Mouse (Mus musculus) myocyte (in vitro differentiated cells): ENCODE results near the gene Usp48. TPM values are rescaled to one million over a fixed set of nuclear protein-coding genes. Genes with fewer than 3 reads are reported as not detected.
"Not testable (repeated sequence)": the region's sequence is repeated elsewhere in the genome, so short reads cannot be mapped to it uniquely, and the experiment has no call there.

ENCODE experiments used
- H3K27me3 ChIP-seq: one replicate; pipeline ENCODE4 v1.6.1; 2011; ENCODE audit not compliant: control insufficient read depth, insufficient read depth, insufficient read length
- H3K36me3 ChIP-seq: one replicate; pipeline ENCODE4 v1.6.1; 2011; ENCODE audit not compliant: control insufficient read depth, insufficient read depth
- H3K4me2 ChIP-seq: one replicate; pipeline ENCODE4 v1.6.1; 2011; ENCODE audit warnings: low read depth, control low read depth
- H3K4me3 ChIP-seq: one replicate; pipeline ENCODE4 v1.5.1; 2011; ENCODE audit warnings: mild to moderate bottlenecking, control low read depth, moderate library complexity
- H3K79me2 ChIP-seq: one replicate; pipeline ENCODE4 v1.6.1; 2011; ENCODE audit not compliant: control insufficient read depth, insufficient read depth
- H3ac ChIP-seq: one replicate; pipeline ENCODE4 v1.6.1; 2011; ENCODE audit not compliant: control insufficient read depth, insufficient read length
- CEBPB ChIP-seq: IDR thresholded peaks from 2 replicates; pipeline ENCODE4 v1.6.1; 2011; ENCODE audit warnings: mild to moderate bottlenecking, moderate library complexity; ENCODE audit not compliant: poor library complexity, insufficient read depth, severe bottlenecking
- E2F4 ChIP-seq: IDR thresholded peaks from one replicate; pipeline ENCODE4 v1.6.1; 2011; ENCODE audit warnings: mild to moderate bottlenecking, control low read depth, moderate library complexity; ENCODE audit not compliant: insufficient read depth
- MAX ChIP-seq: IDR thresholded peaks from one replicate; pipeline ENCODE4 v1.6.1; 2011; ENCODE audit warnings: low read depth, mild to moderate bottlenecking, control low read depth
- MYOD1 ChIP-seq, 3 experiments: IDR thresholded peaks; one replicate each; pipeline ENCODE4 v1.6.1; 2011; ENCODE audit warnings: control low read depth in 2 of 3, low read depth in 2 of 3, mild to moderate bottlenecking in 2 of 3, moderate library complexity in 1 of 3; ENCODE audit not compliant: insufficient read length in 2 of 3, control insufficient read depth in 1 of 3
- MYOG ChIP-seq, 3 experiments: IDR thresholded peaks; one replicate each; pipeline ENCODE4 v1.6.1; 2011; ENCODE audit warnings: control low read depth in 2 of 3, low read depth in 2 of 3, mild to moderate bottlenecking in 2 of 3; ENCODE audit not compliant: insufficient read length in 2 of 3, control insufficient read depth in 1 of 3, insufficient read depth in 1 of 3
- POLR2A ChIP-seq: IDR thresholded peaks from one replicate; pipeline ENCODE4 v1.6.1; 2011; ENCODE audit warnings: low read depth, mild to moderate bottlenecking, control low read depth, moderate library complexity; ENCODE audit not compliant: insufficient read length
- POLR2AphosphoS2 ChIP-seq: IDR thresholded peaks from one replicate; pipeline ENCODE4 v1.6.1; 2011; ENCODE audit warnings: low read depth, control low read depth; ENCODE audit not compliant: insufficient read length
- REST ChIP-seq: IDR thresholded peaks from one replicate; pipeline ENCODE4 v1.6.1; 2011; ENCODE audit warnings: mild to moderate bottlenecking, control low read depth, moderate library complexity; ENCODE audit not compliant: insufficient read depth, insufficient read length
- SRF ChIP-seq: IDR thresholded peaks from one replicate; pipeline ENCODE4 v1.6.1; 2011; ENCODE audit warnings: low read depth; ENCODE audit not compliant: control insufficient read depth, insufficient read length
- TCF12 ChIP-seq: IDR thresholded peaks from one replicate; pipeline ENCODE4 v1.6.1; 2011; ENCODE audit warnings: mild to moderate bottlenecking, control low read depth; ENCODE audit not compliant: poor library complexity, insufficient read depth, severe bottlenecking
- TCF3 ChIP-seq: IDR thresholded peaks from one replicate; pipeline ENCODE4 v1.6.1; 2011; ENCODE audit warnings: low read depth, control low read depth; ENCODE audit not compliant: insufficient read length
- USF1 ChIP-seq: IDR thresholded peaks from one replicate; pipeline ENCODE4 v1.6.1; 2011; ENCODE audit warnings: low read depth, mild to moderate bottlenecking, control low read depth, moderate library complexity
- polyA plus RNA-seq: library from polyadenylated mRNA; unstranded; fragments of >200 nt; fragmentation: generic; extraction: Trizol; gene quantifications from one replicate; pipeline ENCODE4 v1.2.1, GENCODE M21; 2012; ENCODE audit warnings: missing spikeins

Gene Usp48
- polyA plus RNA-seq, 1 experiment: 14.2 TPM

GRCm38 (mm10) chr4:137579789-137580188, 13.8 kb upstream of the Usp48 start:
- Histone ChIP-seq H3K4me3 (no peak overlapping the region), H3K36me3 (no peaks in the 10 kb centered on the region), H3ac (no peak overlapping the region), H3K27me3 (peaks cover 6% of the 10 kb centered on the region), H3K4me2 (no peak overlapping the region), H3K79me2 (no peaks in the 10 kb centered on the region)
- TF ChIP-seq CEBPB (no peak), MYOD1 (IDR thresholded peaks at IDR 0.05; ENCODE audit: control insufficient read depth in 1 of 3, insufficient read length in 2 of 3, low read depth in 2 of 3) (no peak), REST (no peak), SRF (no peak), POLR2AphosphoS2 (no peak), TCF3 (no peak)

GRCm38 (mm10) chr4:137580299-137580698, 13.3 kb upstream of the Usp48 start:
- Histone ChIP-seq H3ac (no peak overlapping the region), H3K27me3 (peaks cover 6% of the 10 kb centered on the region), H3K4me2 (no peak overlapping the region), H3K4me3 (no peak overlapping the region), H3K36me3 (no peaks in the 10 kb centered on the region), H3K79me2 (no peaks in the 10 kb centered on the region)
- TF ChIP-seq POLR2A: no peak
- no peak for TF ChIP-seq TCF12
- no peak for TF ChIP-seq E2F4
- TF ChIP-seq SRF: no peak
- no peak for TF ChIP-seq MYOG (IDR thresholded peaks at IDR 0.05; ENCODE audit: control insufficient read depth in 1 of 3, insufficient read depth in 1 of 3, insufficient read length in 2 of 3, low read depth in 2 of 3)
- TF ChIP-seq REST: no peak
- TF ChIP-seq CEBPB: no peak
- no peak for TF ChIP-seq POLR2AphosphoS2
- no peak for TF ChIP-seq USF1
- no peak for TF ChIP-seq TCF3
- TF ChIP-seq MYOD1 (IDR thresholded peaks at IDR 0.05; ENCODE audit: control insufficient read depth in 1 of 3, insufficient read length in 2 of 3, low read depth in 2 of 3): no peak
- no peak for TF ChIP-seq MAX

- H3K36me3 ChIP-seq: no peaks in the 10 kb centered on the region
- H3ac ChIP-seq: no peak overlapping the region
- no peaks in the 10 kb centered on the region for H3K79me2 ChIP-seq
- H3K4me2 ChIP-seq: no peak overlapping the region
- no peak overlapping the region for H3K4me3 ChIP-seq
- TF ChIP-seq REST (no peak), MAX (no peak), POLR2A (no peak), USF1 (no peak), E2F4 (no peak), SRF (no peak), POLR2AphosphoS2 (no peak), CEBPB (no peak), TCF12 (no peak), MYOD1 (IDR thresholded peaks at IDR 0.05; ENCODE audit: control insufficient read depth in 1 of 3, insufficient read length in 2 of 3, low read depth in 2 of 3) (no peak), TCF3 (no peak), MYOG (IDR thresholded peaks at IDR 0.05; ENCODE audit: control insufficient read depth in 1 of 3, insufficient read depth in 1 of 3, insufficient read length in 2 of 3, low read depth in 2 of 3) (no peak)
- H3K27me3 ChIP-seq: peaks cover 6% of the 10 kb centered on the region
These were observed 11.7 kb upstream of the Usp48 start for GRCm38 (mm10) chr4:137581815-137582214.

GRCm38 (mm10) chr4:137589095-137589494, 4.5 kb upstream of the Usp48 start:
- not testable (repeated sequence) for H3K27me3 ChIP-seq, H3K4me2 ChIP-seq, H3K4me3 ChIP-seq, H3K79me2 ChIP-seq, H3ac ChIP-seq, H3K36me3 ChIP-seq

- TF ChIP-seq SRF: no peak
- Histone ChIP-seq H3K79me2 (peaks cover 3% of the 10 kb centered on the region), H3ac (no peak overlapping the region), H3K36me3 (no peaks in the 10 kb centered on the region), H3K4me3 (no peak overlapping the region), H3K27me3 (no peaks in the 10 kb centered on the region), H3K4me2 (no peak overlapping the region)
These were observed 4.0 kb upstream of the Usp48 start for GRCm38 (mm10) chr4:137589586-137589985.
